Mouse (Mus musculus) forebrain, embryonic 16.5 days (tissue): ENCODE results near the gene Dnaaf3. TPM values are rescaled to one million over a fixed set of nuclear protein-coding genes. Genes with fewer than 3 reads are reported as not detected.
"Not testable (repeated sequence)": the region's sequence is repeated elsewhere in the genome, so short reads cannot be mapped to it uniquely, and the experiment has no call there.

Source experiments
- ATAC-seq: fragments of 200-750 bp; cut with Nextera tagmentation; 2 replicates; pipeline ENCODE4 v1.8.0; 2017; ENCODE audit warnings: mild to moderate bottlenecking, moderate library complexity
- H3K27ac ChIP-seq: fragments of 300-500 bp; sonication (generic); 2 replicates; pipeline ENCODE4 v1.5.1; 2014; ENCODE audit warnings: low read length, control low read depth
- H3K27me3 ChIP-seq: fragments of 300-500 bp; sonication (generic); replicated peaks from 2 replicates; pipeline ENCODE4 v1.6.1; 2014; ENCODE audit warnings: low read length; ENCODE audit not compliant: control insufficient read depth, insufficient read depth
- H3K36me3 ChIP-seq: fragments of 300-500 bp; sonication (generic); 2 replicates; pipeline ENCODE4 v1.6.1; 2014; ENCODE audit not compliant: control insufficient read depth, insufficient read depth
- H3K4me1 ChIP-seq: fragments of 300-500 bp; sonication (generic); replicated peaks from 2 replicates; pipeline ENCODE4 v1.6.1; 2014; ENCODE audit warnings: low read length; ENCODE audit not compliant: control insufficient read depth, insufficient read depth
- H3K4me2 ChIP-seq: fragments of 300-500 bp; sonication (generic); 2 replicates; pipeline ENCODE4 v1.6.1; 2014; ENCODE audit warnings: mild to moderate bottlenecking, low read length, control low read depth
- H3K4me3 ChIP-seq: fragments of 300-500 bp; sonication (generic); replicated peaks from 2 replicates; pipeline ENCODE4 v1.5.1; 2014; ENCODE audit warnings: mild to moderate bottlenecking, low read length, control low read depth
- H3K9ac ChIP-seq: fragments of 300-500 bp; sonication (generic); replicated peaks from 2 replicates; pipeline ENCODE4 v1.6.1; 2014; ENCODE audit warnings: low read depth, low read length, control low read depth
- H3K9me3 ChIP-seq: fragments of 300-500 bp; sonication (generic); 2 replicates; pipeline ENCODE4 v1.6.1; 2016; ENCODE audit warnings: low read length; ENCODE audit not compliant: control insufficient read depth
- WGBS: fragments of 180-500 bp; shearing (Covaris S2); extraction: QIAGEN DNeasy Blood & Tissue Kit; methylation state at CpG from one replicate; pipeline ENCODE4 v1.1.7; 2014; 5-methylcytosine and 5-hydroxymethylcytosine counted together
- polyA plus RNA-seq: library from polyadenylated mRNA; unstranded; fragments of >200 nt; fragmentation: Nextera tagmentation; extraction: Ambion mirVana; gene quantifications from 2 replicates; pipeline ENCODE4 v1.2.1, GENCODE M21; 2015

The Dnaaf3 gene
- polyA plus RNA-seq, 1 experiment from 2014 or later = 1.4 TPM

DNA sequence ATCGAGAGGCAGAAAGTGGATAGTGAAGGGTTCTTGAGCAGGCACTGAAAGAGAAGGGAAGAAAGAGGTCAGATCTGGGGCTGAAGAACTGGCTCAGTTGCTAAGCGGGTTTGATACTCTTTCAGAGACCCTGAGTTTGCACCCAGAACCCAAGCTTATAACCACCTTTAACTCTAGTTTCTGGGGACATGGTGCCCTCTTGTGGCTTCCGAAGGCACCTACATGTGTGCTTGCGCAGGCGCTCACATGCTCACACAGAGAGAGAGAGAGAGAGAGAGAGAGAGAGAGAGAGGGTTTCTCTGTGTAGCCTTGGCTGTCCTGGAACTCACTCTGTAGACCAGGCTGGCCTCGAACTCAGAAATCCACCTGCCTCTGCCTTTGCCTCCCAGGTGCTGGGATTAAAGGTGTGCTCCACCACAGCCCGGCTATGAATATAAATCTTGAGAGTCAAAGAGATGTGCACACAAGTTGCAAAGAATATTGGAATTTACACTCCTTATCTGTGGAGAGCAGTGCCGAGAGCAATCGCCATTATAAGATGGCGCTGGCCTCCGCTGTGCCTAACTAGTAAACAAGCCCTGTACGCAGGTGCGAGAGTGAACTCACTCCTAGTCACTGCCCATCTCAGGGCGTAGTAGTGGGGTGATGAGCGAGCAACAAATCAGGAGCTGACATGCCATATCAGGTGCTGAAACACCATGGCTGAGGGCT, 7.9 kb downstream of the Dnaaf3 start, which contains the start of gene Tnni3:
TSS of gene Tnni3 (minus strand) at position 18 of the 711 bp plus-strand sequence.
- WGBS = 65% methylated on average over 15 of the region's 15 CpGs
- peak; percentile 32; the same call in 1 of the 2 replicates for ATAC-seq
- not testable (repeated sequence) for H3K4me2 ChIP-seq, H3K27me3 ChIP-seq, H3K27ac ChIP-seq, H3K36me3 ChIP-seq, H3K9ac ChIP-seq, H3K9me3 ChIP-seq, H3K4me3 ChIP-seq
- H3K4me1 ChIP-seq = peaks cover 10% of the 10 kb centered on the region

DNA sequence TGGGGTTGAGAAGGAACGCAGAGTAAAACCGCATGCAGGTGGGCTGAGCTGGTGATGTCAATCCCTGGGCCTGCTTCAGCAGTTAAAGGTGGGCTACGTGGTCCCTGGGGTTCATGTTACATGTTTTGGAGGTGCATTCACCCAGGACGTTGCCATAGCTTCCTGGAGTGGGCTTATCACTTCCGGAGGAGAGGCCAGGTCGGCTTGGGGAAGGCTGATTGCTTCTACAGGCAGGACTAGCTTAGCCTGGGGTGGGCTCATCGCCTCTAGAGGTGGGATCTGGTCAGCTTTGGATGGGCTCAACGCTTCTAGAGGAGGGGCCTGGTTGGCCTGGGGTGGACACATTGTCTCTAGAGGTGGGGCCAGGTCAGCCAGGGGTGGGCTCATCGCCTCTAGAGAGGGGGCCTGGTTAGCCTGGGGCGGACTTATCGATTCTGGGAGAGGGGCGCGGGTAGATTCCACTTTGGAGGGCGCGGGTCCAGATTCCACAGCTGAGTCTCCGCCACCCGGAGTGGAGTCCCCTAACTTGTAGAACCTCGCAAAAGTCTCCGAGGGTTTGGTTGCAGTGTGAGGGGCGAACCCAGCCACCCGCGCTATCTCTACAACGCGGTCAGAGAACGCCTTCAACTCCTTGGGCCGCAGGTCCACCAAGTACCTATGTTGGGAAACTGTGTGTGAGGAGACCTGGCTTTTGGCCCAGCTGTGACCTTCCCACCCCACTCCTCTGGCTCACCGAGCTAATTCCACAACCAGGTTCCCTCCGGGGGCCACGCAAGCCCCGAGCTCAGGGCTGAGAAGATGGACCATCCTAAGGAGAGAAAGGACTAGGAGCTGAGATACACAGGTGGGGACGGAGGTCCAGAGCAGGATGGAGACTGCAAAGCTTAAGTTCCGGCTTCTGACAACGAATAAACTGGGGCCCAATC, 8.8 kb downstream of the Dnaaf3 start:
- ATAC-seq = no peak
- no peaks in the 10 kb centered on the region for H3K36me3 ChIP-seq
- no peaks in the 10 kb centered on the region for H3K9me3 ChIP-seq
- 92% methylated on average over 33 of the region's 33 CpGs for WGBS
- no peak overlapping the region for H3K4me2 ChIP-seq
- no peak overlapping the region for H3K4me3 ChIP-seq
- H3K27me3 ChIP-seq = 0 out of 2 replicates have a peak, but pooled peaks cover 4% of the 10 kb centered on the region
- H3K27ac ChIP-seq = no peak overlapping the region
- H3K4me1 ChIP-seq = peaks cover 10% of the 10 kb centered on the region
- H3K9ac ChIP-seq = no peak overlapping the region

DNA sequence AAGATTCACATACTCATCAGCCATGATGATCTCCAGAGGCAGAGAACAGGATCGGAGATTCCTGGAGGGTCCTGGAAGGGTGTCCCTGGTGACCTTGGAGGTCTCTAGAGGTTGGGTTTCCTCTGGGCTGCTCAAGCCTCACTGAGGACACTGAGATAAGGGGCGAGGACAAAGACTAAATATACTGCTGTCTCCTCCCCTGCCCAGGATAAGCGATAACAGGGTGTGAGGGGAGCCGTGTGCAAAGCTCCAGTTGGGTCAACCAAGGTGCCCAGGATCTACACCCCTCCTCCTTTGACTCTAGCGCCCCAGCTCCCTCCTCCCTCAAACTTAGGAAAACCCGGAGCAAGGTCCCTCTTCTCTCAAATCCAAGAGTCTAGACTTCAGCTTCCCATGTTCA, 10.0 kb downstream of the Dnaaf3 start:
- Histone ChIP-seq H3K9ac (no peak overlapping the region), H3K4me2 (no peak overlapping the region), H3K27me3 (0 out of 2 replicates have a peak, but pooled peaks cover 4% of the 10 kb centered on the region), H3K4me1 (peaks cover 10% of the 10 kb centered on the region), H3K9me3 (no peaks in the 10 kb centered on the region), H3K36me3 (no peaks in the 10 kb centered on the region), H3K27ac (no peak overlapping the region), H3K4me3 (no peak overlapping the region)
- no peak for ATAC-seq
- WGBS = 83% methylated on average over 6 of the region's 6 CpGs

DNA sequence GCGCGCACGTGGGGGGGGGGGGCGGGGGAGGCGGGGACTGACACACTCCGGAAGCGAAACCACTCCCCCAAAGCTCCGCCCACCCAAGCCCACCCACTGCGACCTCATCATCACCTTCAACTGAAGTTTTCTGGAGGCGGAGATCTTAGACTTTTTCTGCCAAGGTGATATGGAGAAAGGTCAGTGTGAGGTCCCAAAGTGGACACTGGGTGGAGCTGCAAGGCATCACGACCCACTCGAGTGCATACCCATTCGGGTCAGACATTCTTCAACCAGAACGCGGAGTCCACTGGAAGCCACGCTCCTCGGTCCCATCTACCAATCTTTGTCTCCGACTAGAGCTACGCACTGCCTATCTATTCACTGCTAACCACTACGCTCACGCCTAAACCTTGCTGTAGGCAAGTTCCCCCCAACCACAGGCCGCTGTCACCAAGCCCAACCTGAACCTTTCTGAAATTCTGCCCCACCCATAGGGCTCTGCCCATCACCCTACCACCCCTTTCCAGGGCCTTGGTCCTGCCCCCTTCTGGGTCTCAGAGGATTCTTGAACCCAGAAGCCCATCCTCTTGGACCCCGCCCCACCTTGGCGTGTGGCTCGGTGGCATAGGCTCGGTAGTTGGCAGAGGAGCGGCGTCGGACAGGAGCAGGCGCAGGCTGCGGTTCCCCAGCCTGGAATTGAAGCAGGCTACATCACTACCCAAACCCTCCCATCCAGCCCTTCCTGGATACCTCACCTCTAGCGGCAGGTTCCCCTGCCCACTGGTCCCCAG, 10.8 kb downstream of the Dnaaf3 start:
- H3K27ac ChIP-seq = no peak overlapping the region
- WGBS = 37% methylated on average over 32 of the region's 32 CpGs
- no peaks in the 10 kb centered on the region for H3K9me3 ChIP-seq
- no peak overlapping the region; the same call in 1 of the 2 replicates for H3K9ac ChIP-seq
- H3K4me2 ChIP-seq = peak overlapping the region; percentile 59
- no peaks in the 10 kb centered on the region for H3K36me3 ChIP-seq
- ATAC-seq = no peak
- H3K4me3 ChIP-seq = peak overlapping the region; percentile 27
- peaks cover 6% of the 10 kb centered on the region for H3K4me1 ChIP-seq
- 0 out of 2 replicates have a peak, but pooled peaks cover 4% of the 10 kb centered on the region for H3K27me3 ChIP-seq

DNA sequence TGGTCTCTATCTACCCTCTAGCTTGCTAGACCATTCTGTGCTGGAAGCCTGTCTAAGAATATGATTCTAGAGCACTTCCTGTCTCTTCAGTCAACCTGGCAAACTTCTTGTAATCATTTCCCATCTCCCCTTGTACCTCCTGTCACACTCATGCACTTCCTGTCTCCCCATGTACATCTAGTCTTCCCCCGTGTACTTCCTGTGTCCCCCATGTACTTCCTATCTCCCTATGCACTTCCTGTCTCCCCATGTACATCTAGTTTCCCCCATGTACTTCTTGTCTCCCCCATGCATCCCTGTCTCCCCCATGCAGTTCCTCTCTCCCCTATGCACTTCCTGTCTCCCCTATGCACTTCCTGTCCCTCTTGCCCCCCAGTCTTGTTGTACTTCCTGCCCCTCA, 13.8 kb downstream of the Dnaaf3 start:
- H3K4me1 ChIP-seq = peaks cover 6% of the 10 kb centered on the region
- H3K9me3 ChIP-seq = no peaks in the 10 kb centered on the region
- no peak overlapping the region for H3K4me2 ChIP-seq
- no peak overlapping the region for H3K4me3 ChIP-seq
- no peak for ATAC-seq
- H3K9ac ChIP-seq = no peak overlapping the region
- H3K36me3 ChIP-seq = no peaks in the 10 kb centered on the region
- H3K27ac ChIP-seq = no peak overlapping the region
- 0 out of 2 replicates have a peak, but pooled peaks cover 4% of the 10 kb centered on the region for H3K27me3 ChIP-seq
- WGBS = 82% methylated on average over 1 of the region's 1 CpGs

DNA sequence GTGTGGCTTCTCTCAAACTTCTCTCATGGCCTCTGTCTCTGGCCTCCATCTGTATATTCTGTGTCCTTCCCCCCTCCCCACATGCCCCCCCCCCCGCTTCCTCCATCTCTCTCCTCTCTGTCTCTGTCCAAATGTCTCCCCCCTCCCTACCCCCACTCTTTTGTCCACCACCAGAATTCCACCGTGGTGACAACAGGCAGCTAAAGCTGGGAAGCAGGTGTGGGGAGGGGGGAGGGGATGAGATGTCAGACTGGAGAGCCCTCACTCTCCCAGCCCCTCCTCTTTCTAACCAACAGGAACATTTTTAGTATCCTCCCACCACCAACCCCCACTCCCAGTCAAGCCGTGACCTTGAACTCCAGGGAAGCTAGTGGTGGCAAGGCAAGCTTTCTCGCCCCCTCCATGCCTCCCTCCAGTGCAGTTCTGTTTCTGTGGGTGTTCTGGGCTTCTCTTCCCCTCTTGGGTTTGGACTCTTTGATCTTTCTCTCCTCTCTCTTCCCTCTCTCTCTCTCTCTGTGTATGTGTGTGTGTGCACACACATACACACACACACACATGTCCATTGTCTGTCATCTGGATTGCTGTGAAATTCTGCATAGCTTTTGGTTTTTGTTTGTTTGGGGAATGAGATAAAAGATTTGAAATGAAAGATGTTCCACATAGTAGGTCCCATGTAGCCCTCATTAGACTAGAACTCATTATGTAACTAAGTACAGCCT, 15.8 kb downstream of the Dnaaf3 start, which contains the start of gene Tnnt1:
TSS of gene Tnnt1 (minus strand) at position 51 of the 719 bp plus-strand sequence.
- 0 out of 2 replicates have a peak, but pooled peaks cover 4% of the 10 kb centered on the region for H3K27me3 ChIP-seq
- no peak within 1 kb of the TSS for H3K9ac ChIP-seq
- no peak for ATAC-seq
- H3K36me3 ChIP-seq = no peaks in the 10 kb centered on the region
- H3K4me2 ChIP-seq = no peak within 1 kb of the TSS
- no peaks in the 10 kb centered on the region for H3K9me3 ChIP-seq
- H3K4me1 ChIP-seq = peaks cover 6% of the 10 kb centered on the region
- H3K4me3 ChIP-seq = no peak within 1 kb of the TSS
- no peak within 1 kb of the TSS for H3K27ac ChIP-seq
- WGBS = 19% methylated on average over 3 of the region's 4 CpGs

DNA sequence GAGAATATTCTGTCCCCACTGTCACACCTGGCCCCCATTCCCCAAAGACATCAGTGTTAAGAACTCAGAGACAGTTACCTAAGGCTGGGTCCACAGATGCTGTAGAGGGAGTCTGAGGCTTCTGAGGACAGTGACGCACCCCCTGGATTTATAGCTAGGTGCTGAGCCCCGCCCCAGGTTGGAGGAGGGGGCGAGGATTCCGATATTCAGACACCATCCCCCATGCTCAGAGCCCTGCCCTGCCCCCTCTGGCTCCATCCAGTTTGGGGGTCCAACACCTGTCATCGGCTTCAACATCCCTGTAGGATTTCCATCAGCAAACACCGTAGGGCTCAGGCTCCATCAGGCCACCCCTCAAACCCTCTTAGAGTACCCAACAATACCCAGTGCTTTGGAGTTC, 16.4 kb downstream of the Dnaaf3 start:
- Histone ChIP-seq H3K4me2 (no peak overlapping the region), H3K27me3 (0 out of 2 replicates have a peak, but pooled peaks cover 4% of the 10 kb centered on the region), H3K9ac (no peak overlapping the region), H3K4me1 (peaks cover 2% of the 10 kb centered on the region), H3K27ac (no peak overlapping the region), H3K4me3 (no peak overlapping the region), H3K9me3 (no peaks in the 10 kb centered on the region), H3K36me3 (no peaks in the 10 kb centered on the region)
- WGBS = 67% methylated on average over 6 of the region's 6 CpGs
- no peak for ATAC-seq

DNA sequence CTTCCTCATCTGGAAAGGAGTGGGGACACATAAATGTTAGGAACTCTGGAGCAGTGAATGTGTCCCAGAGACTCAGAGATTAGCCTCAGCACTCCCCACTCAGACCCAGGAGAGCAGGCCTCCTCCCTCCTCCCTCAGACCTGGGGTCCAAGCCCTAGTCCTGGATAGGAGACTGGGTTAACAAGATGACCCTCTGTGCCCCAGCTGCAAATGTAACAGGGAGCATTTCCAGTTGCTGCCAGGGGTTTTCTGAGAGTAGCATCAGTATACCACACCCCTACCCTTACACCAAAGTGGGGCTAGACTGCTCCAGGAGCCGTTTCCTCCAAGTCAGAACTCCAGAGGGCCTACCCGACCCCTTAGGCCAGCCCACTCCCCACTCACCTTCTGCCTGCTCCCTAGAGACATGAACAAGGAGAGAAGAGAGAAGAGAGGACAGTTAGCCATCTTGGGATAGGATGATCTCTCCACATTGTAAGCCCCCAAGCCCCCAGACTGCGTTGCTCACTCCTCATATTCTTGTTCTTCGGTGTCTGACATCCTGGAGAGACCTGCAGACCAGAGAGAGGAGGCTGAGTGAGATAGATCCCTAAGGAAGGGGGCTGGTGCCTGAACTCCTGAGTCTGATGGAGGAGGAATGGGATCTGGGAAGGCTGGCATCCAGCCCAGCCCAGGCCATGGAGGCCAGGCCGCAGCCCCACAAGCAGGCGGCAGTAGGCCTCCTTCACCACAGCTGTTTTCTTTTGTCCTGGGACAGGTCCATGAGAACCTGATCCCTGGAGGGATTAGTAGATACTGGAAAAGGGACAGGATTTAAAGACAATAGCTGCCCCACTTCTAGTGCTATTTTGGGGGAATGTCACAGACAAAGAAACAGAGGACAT, 18.2 kb downstream of the Dnaaf3 start:
- WGBS = 42% methylated on average over 6 of the region's 6 CpGs

More for the DNA sequence above, 18.2 kb downstream of the Dnaaf3 start:
- Histone ChIP-seq H3K4me3 (no peak overlapping the region), H3K4me1 (no peaks in the 10 kb centered on the region), H3K36me3 (no peaks in the 10 kb centered on the region), H3K27ac (no peak overlapping the region), H3K9ac (no peak overlapping the region), H3K27me3 (0 out of 2 replicates have a peak, but pooled peaks cover 2% of the 10 kb centered on the region), H3K9me3 (no peaks in the 10 kb centered on the region), H3K4me2 (no peak overlapping the region)
- no peak for ATAC-seq
